Mouse (Mus musculus): ENCODE data around the gene Dusp3. TPM values are rescaled to one million over a fixed set of nuclear protein-coding genes. Genes with fewer than 3 reads are reported as not detected.
A peak's percentile ranks its signal among the peaks of the same experiment; 100 is the strongest.

Dusp3 gene
- polyA plus RNA-seq, 1 experiment from 2014 or later = 53.7 TPM

DNA sequence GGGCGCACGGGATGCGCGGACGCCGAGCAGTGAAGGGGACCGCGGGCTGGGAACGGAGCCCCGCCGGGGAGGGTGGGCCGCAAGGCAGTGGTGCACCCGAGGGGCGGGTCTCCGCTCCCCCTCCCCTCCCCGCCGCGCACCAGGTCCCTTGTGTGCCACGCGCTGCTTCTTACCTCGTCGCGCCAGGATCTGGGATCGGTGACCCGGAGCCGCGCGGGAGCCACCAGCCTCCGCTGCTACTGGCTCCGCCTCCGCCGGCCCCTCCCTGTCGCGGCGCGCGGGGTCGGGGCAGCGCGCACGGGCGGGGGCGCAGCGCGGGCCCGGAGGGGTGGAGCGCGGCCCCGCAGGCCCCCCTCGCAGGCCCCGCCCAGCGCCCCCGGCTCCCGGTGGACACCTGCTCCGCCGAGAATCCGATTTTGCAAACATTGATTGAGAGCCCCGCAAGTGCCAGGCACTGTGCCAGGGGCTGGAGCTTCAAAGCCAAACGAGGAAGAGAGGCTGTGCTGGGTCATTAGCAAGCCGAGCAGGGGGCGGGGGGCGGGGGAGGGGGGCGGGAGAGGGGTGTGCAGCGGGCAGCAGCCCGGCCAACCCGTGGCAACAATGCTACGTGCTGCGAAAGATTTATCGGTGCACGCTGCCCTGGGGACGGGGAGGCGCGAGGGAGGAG, 40.0 kb upstream of the Dusp3 start:
- no peaks in the 10 kb centered on the region for H3K9me3 ChIP-seq (replicated peaks)
- peaks cover 24% of the 10 kb centered on the region for H3K4me1 ChIP-seq (replicated peaks)
- no peak overlapping the region for H3K27ac ChIP-seq (ENCODE audit: poor library complexity, severe bottlenecking)
- WGBS = under 1% methylated on average over 53 of the region's 73 CpGs
- H3K27me3 ChIP-seq (replicated peaks) = peaks cover 36% of the 10 kb centered on the region
- peak overlapping the region; percentile 79 for H3K4me3 ChIP-seq
- peak overlapping the region; percentile 99 for H3K4me2 ChIP-seq
- peak; percentile 81 for ATAC-seq (ENCODE audit: insufficient number of reproducible peaks, low FRiP score)
- 0 out of 2 replicates have a peak, but pooled peaks cover under 1% of the 10 kb centered on the region for H3K36me3 ChIP-seq
- H3K9ac ChIP-seq = peak overlapping the region; percentile 81

DNA sequence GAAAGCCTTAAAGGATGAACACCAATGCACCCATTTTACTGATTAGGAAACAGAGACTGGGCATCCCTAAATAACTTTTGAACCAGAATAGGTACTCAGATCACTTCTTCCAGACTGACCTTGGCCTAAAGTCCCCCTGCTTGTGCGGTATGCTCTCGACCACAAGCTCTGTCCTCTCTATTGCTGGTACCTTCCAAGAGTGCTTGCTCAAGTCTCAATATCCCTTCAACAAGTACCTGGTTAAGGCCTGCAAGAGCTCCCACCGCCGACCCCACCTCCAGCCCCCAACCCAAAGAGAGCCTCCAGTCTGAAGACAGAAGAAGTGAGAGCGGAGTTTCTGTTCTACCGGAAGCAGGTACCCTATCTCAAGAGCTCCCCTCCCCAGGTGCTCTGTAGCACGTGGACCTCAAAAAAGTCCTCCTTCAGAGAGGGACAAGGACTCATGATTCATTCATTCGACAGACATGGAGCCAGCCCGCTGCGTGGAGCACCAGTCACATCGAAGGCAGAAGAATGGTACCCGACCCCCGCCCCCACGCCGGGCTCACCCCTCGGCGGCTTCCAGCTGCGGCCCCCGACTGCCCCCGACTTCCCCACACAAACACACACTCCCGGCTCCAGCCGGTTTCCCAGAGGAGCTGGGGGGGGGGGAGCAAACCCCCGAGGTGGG, 39.3 kb upstream of the Dusp3 start:
- Histone ChIP-seq H3K9ac (peak overlapping the region; percentile 81), H3K4me1 (replicated peaks) (peaks cover 24% of the 10 kb centered on the region), H3K4me2 (peak overlapping the region; percentile 99), H3K27ac (ENCODE audit: poor library complexity, severe bottlenecking) (no peak overlapping the region), H3K27me3 (replicated peaks) (peaks cover 36% of the 10 kb centered on the region), H3K4me3 (peak overlapping the region; percentile 79), H3K9me3 (replicated peaks) (no peaks in the 10 kb centered on the region), H3K36me3 (0 out of 2 replicates have a peak, but pooled peaks cover 3% of the 10 kb centered on the region)
- no peak for ATAC-seq (ENCODE audit: insufficient number of reproducible peaks, low FRiP score)
- 5% methylated on average over 23 of the region's 23 CpGs for WGBS

DNA sequence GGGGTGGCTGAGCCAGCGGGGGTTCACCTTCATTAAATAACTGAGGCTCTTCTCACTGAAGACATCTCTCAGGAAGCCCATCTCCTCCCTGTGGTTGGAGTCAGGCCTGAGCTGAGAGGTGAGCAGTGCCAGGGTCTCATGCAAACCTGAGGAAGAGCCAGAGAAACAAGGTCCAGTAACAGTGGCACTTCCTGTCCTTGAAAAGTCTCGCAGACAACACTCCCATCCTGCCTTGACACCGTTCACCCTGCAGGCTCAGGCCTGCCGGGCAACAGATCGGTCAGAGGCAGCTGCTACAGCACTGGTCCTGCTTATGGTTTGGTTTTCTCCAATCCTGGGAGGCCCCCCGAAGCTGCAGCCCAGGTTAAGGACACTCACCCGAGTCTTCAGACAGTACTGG, 38.5 kb upstream of the Dusp3 start:
- H3K4me3 ChIP-seq = no peak overlapping the region
- 0 out of 2 replicates have a peak, but pooled peaks cover 3% of the 10 kb centered on the region for H3K36me3 ChIP-seq
- 40% methylated on average over 7 of the region's 7 CpGs for WGBS
- H3K4me1 ChIP-seq (replicated peaks) = peaks cover 23% of the 10 kb centered on the region
- no peak overlapping the region for H3K27ac ChIP-seq (ENCODE audit: poor library complexity, severe bottlenecking)
- H3K27me3 ChIP-seq (replicated peaks) = peaks cover 34% of the 10 kb centered on the region
- H3K4me2 ChIP-seq = peak overlapping the region; percentile 99
- no peak for ATAC-seq (ENCODE audit: insufficient number of reproducible peaks, low FRiP score)
- no peak overlapping the region for H3K9ac ChIP-seq
- H3K9me3 ChIP-seq (replicated peaks) = no peaks in the 10 kb centered on the region

DNA sequence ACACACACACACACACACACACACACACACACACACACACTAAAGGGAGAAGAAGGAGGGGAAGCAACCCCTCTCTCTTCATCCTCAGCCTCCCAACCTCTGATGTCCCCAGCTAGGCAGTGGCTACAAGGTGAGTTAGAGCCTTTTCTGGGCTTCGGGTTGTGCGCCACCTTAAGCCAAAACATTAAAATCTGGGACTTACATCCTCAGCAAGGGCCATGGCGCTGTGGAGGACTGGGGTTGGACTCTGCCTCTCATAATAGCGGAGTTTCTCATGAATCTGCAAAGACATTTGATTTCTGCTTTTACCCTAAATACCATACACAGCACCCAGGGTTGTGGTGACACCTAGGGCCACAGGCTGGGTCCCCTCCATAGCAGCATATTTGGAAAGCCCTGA, 38.1 kb upstream of the Dusp3 start:
- ATAC-seq (ENCODE audit: insufficient number of reproducible peaks, low FRiP score) = no peak
- Histone ChIP-seq H3K27ac (ENCODE audit: poor library complexity, severe bottlenecking) (no peak overlapping the region), H3K4me2 (no peak overlapping the region), H3K4me3 (no peak overlapping the region), H3K36me3 (0 out of 2 replicates have a peak, but pooled peaks cover 3% of the 10 kb centered on the region), H3K4me1 (replicated peaks) (peaks cover 19% of the 10 kb centered on the region), H3K9ac (no peak overlapping the region), H3K27me3 (replicated peaks) (peaks cover 30% of the 10 kb centered on the region), H3K9me3 (replicated peaks) (no peaks in the 10 kb centered on the region)
- WGBS = 95% methylated on average over 4 of the region's 4 CpGs

DNA sequence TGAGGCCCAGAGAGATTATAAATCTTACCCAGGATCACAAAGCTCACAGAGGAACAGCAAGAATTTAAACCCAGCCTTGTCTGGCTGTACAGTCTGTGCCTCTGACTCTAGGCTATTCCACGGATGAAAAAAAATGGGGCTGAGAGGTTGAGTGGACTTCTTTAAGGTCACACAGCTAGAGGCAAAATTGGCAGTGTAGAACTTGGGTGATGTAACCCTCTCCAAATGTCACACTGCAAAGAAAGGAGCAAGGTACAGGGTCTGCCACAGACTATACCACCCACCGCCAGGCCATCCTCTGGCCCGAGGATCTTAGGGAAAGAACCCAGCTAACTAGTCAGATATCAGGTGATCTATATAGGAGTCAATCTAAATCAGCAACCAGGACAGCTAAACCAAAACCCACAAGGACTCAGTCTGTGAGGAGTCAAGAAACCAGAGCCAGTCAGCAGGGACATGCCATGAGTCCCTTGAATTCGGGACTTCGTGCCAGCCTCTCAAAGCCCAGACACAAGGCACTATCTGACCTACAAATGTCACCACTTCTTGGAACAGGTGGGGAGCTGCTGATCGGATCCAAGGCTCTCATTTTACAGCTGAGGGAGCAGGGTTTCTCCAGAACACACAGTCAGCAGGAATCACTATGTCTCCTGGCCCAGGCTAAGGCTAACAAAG, 37.4 kb upstream of the Dusp3 start:
- Histone ChIP-seq H3K9me3 (replicated peaks) (no peaks in the 10 kb centered on the region), H3K4me3 (no peak overlapping the region), H3K4me1 (replicated peaks) (peaks cover 19% of the 10 kb centered on the region), H3K27ac (ENCODE audit: poor library complexity, severe bottlenecking) (no peak overlapping the region), H3K27me3 (replicated peaks) (peaks cover 29% of the 10 kb centered on the region), H3K9ac (no peak overlapping the region), H3K36me3 (0 out of 2 replicates have a peak, but pooled peaks cover 3% of the 10 kb centered on the region), H3K4me2 (no peak overlapping the region)
- WGBS = 75% methylated on average over 6 of the region's 6 CpGs
- ATAC-seq (ENCODE audit: insufficient number of reproducible peaks, low FRiP score) = no peak

DNA sequence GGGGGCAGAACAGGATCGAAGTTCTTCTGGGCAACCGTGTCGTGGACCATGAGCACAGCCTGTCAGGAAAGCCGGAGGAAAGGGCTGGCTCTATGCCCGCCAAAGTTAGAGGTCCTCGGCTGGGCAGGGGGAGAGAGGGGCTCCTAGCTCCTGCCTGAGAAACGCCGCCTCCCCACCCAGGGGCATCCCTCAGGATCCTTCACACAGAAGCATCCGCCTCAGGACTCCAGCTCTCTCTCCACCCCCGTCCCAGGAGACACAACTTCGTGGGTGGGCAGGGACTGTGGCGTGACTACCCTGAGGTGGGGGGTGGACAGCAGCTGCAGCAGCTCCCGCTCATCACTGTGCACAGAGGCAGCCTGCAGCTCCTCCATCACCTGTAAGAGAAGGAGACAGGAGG, 36.6 kb upstream of the Dusp3 start:
- Histone ChIP-seq H3K4me2 (no peak overlapping the region), H3K9me3 (replicated peaks) (no peaks in the 10 kb centered on the region), H3K4me1 (replicated peaks) (peaks cover 19% of the 10 kb centered on the region), H3K9ac (no peak overlapping the region), H3K27ac (ENCODE audit: poor library complexity, severe bottlenecking) (no peak overlapping the region), H3K4me3 (no peak overlapping the region), H3K36me3 (0 out of 2 replicates have a peak, but pooled peaks cover 3% of the 10 kb centered on the region), H3K27me3 (replicated peaks) (peaks cover 28% of the 10 kb centered on the region)
- ATAC-seq (ENCODE audit: insufficient number of reproducible peaks, low FRiP score) = no peak
- WGBS = 82% methylated on average over 13 of the region's 13 CpGs

DNA sequence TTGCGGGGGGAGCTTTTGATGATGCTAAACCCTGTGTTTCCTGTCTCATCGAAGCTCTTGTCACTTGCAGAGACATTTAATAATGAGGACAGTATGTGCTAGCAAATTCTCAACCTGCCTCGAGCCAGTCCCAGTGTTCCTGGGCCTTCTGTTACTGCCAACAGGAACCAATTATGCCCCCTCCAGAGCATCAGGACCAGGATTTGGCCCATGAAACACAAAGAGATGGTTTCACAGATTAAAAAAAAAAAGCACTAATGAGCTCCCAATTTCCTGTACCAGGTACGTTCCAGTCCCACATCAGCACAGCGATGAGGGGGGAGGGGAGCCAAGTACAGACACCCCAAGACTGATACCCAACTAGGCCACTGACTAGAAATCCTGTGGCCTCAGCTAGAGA, 34.4 kb upstream of the Dusp3 start:
- WGBS = 86% methylated on average over 5 of the region's 5 CpGs
- no peak for ATAC-seq (ENCODE audit: insufficient number of reproducible peaks, low FRiP score)

DNA sequence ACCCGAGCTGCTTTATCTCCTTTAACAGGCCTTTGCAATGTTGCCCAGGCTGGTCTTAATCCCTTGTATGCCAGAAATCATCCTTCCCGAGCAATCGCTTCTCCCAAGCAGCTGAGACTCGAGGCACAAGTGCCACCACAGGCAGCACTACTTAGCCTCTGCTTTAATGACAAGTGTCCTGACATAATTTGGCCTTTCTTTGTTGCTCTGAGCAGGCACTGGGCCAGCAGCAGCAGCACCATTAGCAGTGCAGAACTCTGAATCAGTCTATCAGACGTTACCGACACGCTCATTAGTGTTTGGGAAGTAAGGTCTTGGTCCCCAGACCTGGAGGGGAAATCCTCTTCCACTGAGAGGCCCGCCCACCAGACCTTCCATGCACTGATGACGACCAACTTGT, 32.9 kb upstream of the Dusp3 start:
- no peak overlapping the region for H3K9ac ChIP-seq
- no peak for ATAC-seq (ENCODE audit: insufficient number of reproducible peaks, low FRiP score)
- H3K4me3 ChIP-seq = no peak overlapping the region
- peaks cover 13% of the 10 kb centered on the region; the same call in 1 of the 2 replicates for H3K27me3 ChIP-seq (replicated peaks)
- no peak overlapping the region for H3K4me2 ChIP-seq
- peaks cover 7% of the 10 kb centered on the region; the same call in 1 of the 2 replicates for H3K36me3 ChIP-seq
- peaks cover 9% of the 10 kb centered on the region; the same call in 1 of the 2 replicates for H3K4me1 ChIP-seq (replicated peaks)
- 74% methylated on average over 9 of the region's 9 CpGs for WGBS
- H3K27ac ChIP-seq (ENCODE audit: poor library complexity, severe bottlenecking) = no peak overlapping the region
- no peaks in the 10 kb centered on the region for H3K9me3 ChIP-seq (replicated peaks)

More for the DNA sequence above, 34.4 kb upstream of the Dusp3 start:
- peaks cover 23% of the 10 kb centered on the region for H3K27me3 ChIP-seq (replicated peaks)
- H3K36me3 ChIP-seq = peaks cover 7% of the 10 kb centered on the region; the same call in 1 of the 2 replicates
- H3K4me3 ChIP-seq = no peak overlapping the region
- H3K27ac ChIP-seq (ENCODE audit: poor library complexity, severe bottlenecking) = no peak overlapping the region
- H3K4me1 ChIP-seq (replicated peaks) = peaks cover 14% of the 10 kb centered on the region
- H3K4me2 ChIP-seq = no peak overlapping the region
- no peaks in the 10 kb centered on the region for H3K9me3 ChIP-seq (replicated peaks)
- H3K9ac ChIP-seq = no peak overlapping the region

DNA sequence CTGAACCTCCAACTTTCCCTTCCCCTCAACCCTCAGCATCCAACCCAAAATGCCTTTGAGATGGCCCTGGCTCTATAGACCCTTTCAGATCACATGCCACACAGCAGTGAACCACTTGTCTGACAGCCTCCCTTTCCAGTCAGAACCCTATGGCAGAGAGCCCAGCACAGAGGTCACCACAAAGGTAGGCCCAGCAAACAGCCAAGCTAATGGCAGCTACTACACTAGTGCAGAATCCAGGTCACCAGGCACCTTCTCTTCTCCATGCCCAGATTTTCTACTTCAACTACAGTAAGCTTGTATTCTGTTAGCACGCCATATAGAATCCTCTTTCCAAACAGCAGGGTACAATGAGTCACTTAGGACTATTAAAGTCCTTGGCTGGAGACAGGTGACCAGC, 29.3 kb upstream of the Dusp3 start:
- no peak overlapping the region for H3K4me2 ChIP-seq
- no peak overlapping the region for H3K9ac ChIP-seq
- H3K9me3 ChIP-seq (replicated peaks) = no peaks in the 10 kb centered on the region
- ATAC-seq (ENCODE audit: insufficient number of reproducible peaks, low FRiP score) = no peak
- WGBS = 79% methylated on average over 1 of the region's 1 CpGs
- H3K36me3 ChIP-seq = peaks cover 4% of the 10 kb centered on the region
- no peak overlapping the region for H3K4me3 ChIP-seq
- peak overlapping the region; percentile 30; the same call in 1 of the 2 replicates for H3K27ac ChIP-seq (ENCODE audit: poor library complexity, severe bottlenecking)
- peaks cover 9% of the 10 kb centered on the region; the same call in 1 of the 2 replicates for H3K4me1 ChIP-seq (replicated peaks)
- H3K27me3 ChIP-seq (replicated peaks) = no peaks in the 10 kb centered on the region

DNA sequence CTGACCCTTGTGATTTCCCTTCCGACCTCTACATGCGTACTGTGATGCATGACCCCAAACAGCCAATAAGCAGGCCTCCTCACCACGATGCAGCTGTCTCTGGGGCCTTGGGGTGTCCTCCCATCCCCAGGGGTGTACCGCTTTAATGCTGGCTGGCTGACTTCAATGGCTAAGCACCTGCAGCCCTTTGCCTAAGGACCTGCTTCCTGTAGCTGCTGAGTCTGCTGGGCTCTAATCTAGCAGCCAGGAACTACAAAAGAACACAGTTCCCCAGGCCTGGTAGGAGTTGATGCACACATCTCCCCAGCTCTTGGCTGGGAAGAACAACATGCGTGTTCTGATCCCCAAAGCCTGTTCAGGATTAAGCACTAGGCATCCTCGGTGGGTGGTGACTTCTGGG, 28.7 kb upstream of the Dusp3 start:
- H3K9ac ChIP-seq = 0 out of 2 replicates have a peak overlapping the region, but pooled peaks have one; percentile 5

DNA sequence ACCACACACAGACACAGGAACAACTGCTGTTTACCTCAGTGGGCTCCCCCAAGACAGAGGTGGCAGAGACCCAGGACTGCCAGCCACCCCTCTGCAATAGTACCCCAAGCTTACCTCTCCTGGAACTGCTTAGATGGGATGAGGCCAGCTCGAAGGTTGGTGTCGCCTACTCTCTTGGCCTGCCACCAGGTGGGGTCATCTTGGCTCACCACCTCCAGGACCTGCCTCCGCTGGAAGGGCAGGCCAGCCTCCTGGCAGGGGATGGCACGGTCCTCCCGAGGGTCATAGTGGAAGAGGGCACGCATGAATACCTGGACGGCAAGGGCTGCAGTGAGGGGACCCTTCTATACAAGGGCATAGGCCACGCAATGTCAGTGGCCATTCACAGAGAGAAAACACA, 26.4 kb upstream of the Dusp3 start:
- Histone ChIP-seq H3K4me2 (no peak overlapping the region), H3K4me3 (no peak overlapping the region), H3K27me3 (replicated peaks) (no peaks in the 10 kb centered on the region), H3K4me1 (replicated peaks) (peaks cover 9% of the 10 kb centered on the region; the same call in 1 of the 2 replicates), H3K9ac (no peak overlapping the region), H3K36me3 (peaks cover 4% of the 10 kb centered on the region), H3K9me3 (replicated peaks) (no peaks in the 10 kb centered on the region), H3K27ac (ENCODE audit: poor library complexity, severe bottlenecking) (no peak overlapping the region)
- WGBS = 79% methylated on average over 8 of the region's 8 CpGs
- ATAC-seq (ENCODE audit: insufficient number of reproducible peaks, low FRiP score) = no peak

More for the DNA sequence above, 28.7 kb upstream of the Dusp3 start:
- peaks cover 4% of the 10 kb centered on the region for H3K36me3 ChIP-seq
- no peak overlapping the region for H3K4me3 ChIP-seq
- ATAC-seq (ENCODE audit: insufficient number of reproducible peaks, low FRiP score) = no peak
- WGBS = 69% methylated on average over 6 of the region's 6 CpGs
- H3K9me3 ChIP-seq (replicated peaks) = no peaks in the 10 kb centered on the region
- peaks cover 9% of the 10 kb centered on the region; the same call in 1 of the 2 replicates for H3K4me1 ChIP-seq (replicated peaks)
- H3K27ac ChIP-seq (ENCODE audit: poor library complexity, severe bottlenecking) = no peak overlapping the region
- H3K4me2 ChIP-seq = no peak overlapping the region
- no peaks in the 10 kb centered on the region for H3K27me3 ChIP-seq (replicated peaks)
